Mouse (Mus musculus): ENCODE results near the gene Bcl10.
"Not testable (repeated sequence)": the region's sequence is repeated elsewhere in the genome, so short reads cannot be mapped to it uniquely, and the experiment has no call there.

Gene Bcl10

GRCm38 (mm10) chr3:145951287-145952165 lies 28.9 kb downstream of the Bcl10 start:
- DNase-seq, result peak; percentile 48

- no peak for DNase-seq
These were observed 30.3 kb downstream of the Bcl10 start for GRCm38 (mm10) chr3:145952945-145953344.

GRCm38 (mm10) chr3:145953411-145953810 lies 30.8 kb downstream of the Bcl10 start:
- DNase-seq, result no peak

GRCm38 (mm10) chr3:145959824-145960223 lies 37.2 kb downstream of the Bcl10 start:
- DNase-seq, result no peak

- DNase-seq, result peak; percentile 56
These were observed 39.8 kb downstream of the Bcl10 start for GRCm38 (mm10) chr3:145962411-145962810.

GRCm38 (mm10) chr3:145963101-145964017 lies 40.8 kb downstream of the Bcl10 start:
- DNase-seq, result peak; percentile 66

- peak; percentile 87 for DNase-seq
These were observed 41.4 kb downstream of the Bcl10 start for GRCm38 (mm10) chr3:145964018-145964387.

GRCm38 (mm10) chr3:145964473-145964872 lies 41.9 kb downstream of the Bcl10 start:
- peak; percentile 88 for DNase-seq

- not testable (repeated sequence) for DNase-seq
These were observed 43.0 kb downstream of the Bcl10 start for GRCm38 (mm10) chr3:145965583-145965982.

- no peak for DNase-seq
These were observed 44.2 kb downstream of the Bcl10 start for GRCm38 (mm10) chr3:145966806-145967205.

- no peak for DNase-seq
These were observed 46.5 kb downstream of the Bcl10 start for GRCm38 (mm10) chr3:145969031-145969501.

GRCm38 (mm10) chr3:145971501-145971900 lies 48.9 kb downstream of the Bcl10 start:
- DNase-seq, result no peak

GRCm38 (mm10) chr3:145974986-145975385 lies 52.4 kb downstream of the Bcl10 start:
- DNase-seq, result no peak

Measured in lung, postnatal 36 days (tissue).